Mouse (Mus musculus) embryonic facial prominence, embryonic 15.5 days (tissue): Measurements from ENCODE around the gene Atp6v1g2. TPM values are rescaled to one million over a fixed set of nuclear protein-coding genes. Genes with fewer than 3 reads are reported as not detected.
A peak's percentile ranks its signal among the peaks of the same experiment; 100 is the strongest.
"Not testable (repeated sequence)": the region's sequence is repeated elsewhere in the genome, so short reads cannot be mapped to it uniquely, and the experiment has no call there.

Source experiments
- ATAC-seq: fragments of 200-750 bp; cut with Nextera tagmentation; 2 replicates; pipeline ENCODE4 v1.8.0; 2017; ENCODE audit warnings: low read depth, moderate TSS enrichment; ENCODE audit not compliant: insufficient number of reproducible peaks, low FRiP score, low TSS enrichment
- H3K27ac ChIP-seq: fragments of 300-500 bp; sonication (generic); replicated peaks from 2 replicates; pipeline ENCODE4 v1.5.1; 2015; ENCODE audit warnings: mild to moderate bottlenecking, inconsistent platforms
- H3K27me3 ChIP-seq: fragments of 300-500 bp; sonication (generic); 2 replicates; pipeline ENCODE4 v1.6.1; 2015; ENCODE audit warnings: inconsistent platforms
- H3K36me3 ChIP-seq: fragments of 300-500 bp; sonication (generic); 2 replicates; pipeline ENCODE4 v1.6.1; 2015; ENCODE audit warnings: mild to moderate bottlenecking, inconsistent platforms
- H3K4me1 ChIP-seq: fragments of 300-500 bp; sonication (generic); 2 replicates; pipeline ENCODE4 v1.6.1; 2015; ENCODE audit warnings: inconsistent platforms
- H3K4me2 ChIP-seq: fragments of 300-500 bp; sonication (generic); replicated peaks from 2 replicates; pipeline ENCODE4 v1.6.1; 2015; ENCODE audit warnings: mild to moderate bottlenecking, inconsistent platforms
- H3K4me3 ChIP-seq: fragments of 300-500 bp; sonication (generic); replicated peaks from 2 replicates; pipeline ENCODE4 v1.5.1; 2015; ENCODE audit warnings: mild to moderate bottlenecking, inconsistent platforms
- H3K9ac ChIP-seq: fragments of 300-500 bp; sonication (generic); 2 replicates; pipeline ENCODE4 v1.6.1; 2015; ENCODE audit warnings: inconsistent platforms
- H3K9me3 ChIP-seq: fragments of 300-500 bp; sonication (generic); replicated peaks from 2 replicates; pipeline ENCODE4 v1.6.1; 2016; ENCODE audit warnings: inconsistent platforms
- WGBS: fragments of 180-500 bp; shearing (Covaris S2); methylation state at CpG from one replicate; pipeline ENCODE4 v1.1.7; 2015; 5-methylcytosine and 5-hydroxymethylcytosine counted together
- polyA plus RNA-seq: library from polyadenylated mRNA; unstranded; fragments of >200 nt; fragmentation: Nextera tagmentation; extraction: Ambion mirVana; gene quantifications from 2 replicates; pipeline ENCODE4 v1.2.1, GENCODE M21; 2015

The Atp6v1g2 gene
- polyA plus RNA-seq, 1 experiment from 2014 or later: 4.4 TPM

- no peak overlapping the region for H3K27ac ChIP-seq
- ATAC-seq: no peak
These were observed 6.9 kb upstream of the Atp6v1g2 start for GRCm38 (mm10) chr17:35226561-35227046.

GRCm38 (mm10) chr17:35231022-35231421 is 2.4 kb upstream of the Atp6v1g2 start:
- peaks cover 35% of the 10 kb centered on the region for H3K4me1 ChIP-seq
- H3K9ac ChIP-seq: peak overlapping the region; percentile 21; the same call in 1 of the 2 replicates
- H3K9me3 ChIP-seq: no peaks in the 10 kb centered on the region
- peaks cover 40% of the 10 kb centered on the region for H3K36me3 ChIP-seq
- no peak overlapping the region for H3K4me3 ChIP-seq
- WGBS: 93% methylated on average over 10 of the region's 10 CpGs
- H3K27me3 ChIP-seq: no peaks in the 10 kb centered on the region
- no peak for ATAC-seq
- no peak overlapping the region for H3K4me2 ChIP-seq
- H3K27ac ChIP-seq: no peak overlapping the region

More at GRCm38 (mm10) chr17:35226561-35227046, 6.9 kb upstream of the Atp6v1g2 start:
- WGBS: 83% methylated on average over 14 of the region's 14 CpGs
- H3K9ac ChIP-seq: no peak overlapping the region
- peaks cover 54% of the 10 kb centered on the region for H3K36me3 ChIP-seq
- H3K4me1 ChIP-seq: peaks cover under 1% of the 10 kb centered on the region; the same call in 1 of the 2 replicates
- H3K4me3 ChIP-seq: no peak overlapping the region
- H3K9me3 ChIP-seq: no peaks in the 10 kb centered on the region
- no peaks in the 10 kb centered on the region for H3K27me3 ChIP-seq
- H3K4me2 ChIP-seq: no peak overlapping the region

GRCm38 (mm10) chr17:35232043-35232442 is 1.4 kb upstream of the Atp6v1g2 start:
- no peak overlapping the region for H3K27ac ChIP-seq
- no peaks in the 10 kb centered on the region for H3K27me3 ChIP-seq
- peaks cover 37% of the 10 kb centered on the region for H3K36me3 ChIP-seq
- ATAC-seq: no peak
- 11% methylated on average over 12 of the region's 12 CpGs for WGBS
- H3K9ac ChIP-seq: no peak overlapping the region; the same call in 1 of the 2 replicates
- H3K4me2 ChIP-seq: no peak overlapping the region; the same call in 1 of the 2 replicates
- H3K9me3 ChIP-seq: no peaks in the 10 kb centered on the region
- peaks cover 42% of the 10 kb centered on the region for H3K4me1 ChIP-seq
- H3K4me3 ChIP-seq: no peak overlapping the region

GRCm38 (mm10) chr17:35232659-35233058 is 801 bp upstream of the Atp6v1g2 start:
- peaks cover 42% of the 10 kb centered on the region for H3K4me1 ChIP-seq
- H3K27me3 ChIP-seq: no peaks in the 10 kb centered on the region
- peaks cover 34% of the 10 kb centered on the region for H3K36me3 ChIP-seq
- no peak overlapping the region for H3K4me3 ChIP-seq
- no peak for ATAC-seq
- H3K9me3 ChIP-seq: no peaks in the 10 kb centered on the region
- 76% methylated on average over 5 of the region's 5 CpGs for WGBS
- no peak overlapping the region for H3K4me2 ChIP-seq
- peak overlapping the region; percentile 95 for H3K27ac ChIP-seq
- H3K9ac ChIP-seq: no peak overlapping the region

GRCm38 (mm10) chr17:35234090-35234489 is 630 bp downstream of the Atp6v1g2 start:
- H3K36me3 ChIP-seq: peaks cover 23% of the 10 kb centered on the region
- ATAC-seq, H3K27me3 ChIP-seq, H3K9me3 ChIP-seq, H3K9ac ChIP-seq: not testable (repeated sequence)
- H3K4me2 ChIP-seq: peak overlapping the region; percentile 86
- peak overlapping the region; percentile 95; the same call in 1 of the 2 replicates for H3K27ac ChIP-seq
- H3K4me3 ChIP-seq: peak overlapping the region; percentile 57; the same call in 1 of the 2 replicates
- 81% methylated on average over 7 of the region's 7 CpGs for WGBS
- H3K4me1 ChIP-seq: peaks cover 42% of the 10 kb centered on the region

- Histone ChIP-seq H3K27ac (peak overlapping the region; percentile 95), H3K4me2 (peak overlapping the region; percentile 86), H3K9ac (peak overlapping the region; percentile 76), H3K36me3 (peaks cover 15% of the 10 kb centered on the region; the same call in 1 of the 2 replicates), H3K4me1 (peaks cover 42% of the 10 kb centered on the region), H3K9me3 (no peaks in the 10 kb centered on the region), H3K4me3 (peak overlapping the region; percentile 57), H3K27me3 (no peaks in the 10 kb centered on the region)
- 10% methylated on average over 31 of the region's 31 CpGs for WGBS
- ATAC-seq: no peak
These were observed 1.4 kb downstream of the Atp6v1g2 start for GRCm38 (mm10) chr17:35234903-35235302.

GRCm38 (mm10) chr17:35235614-35236389 is 2.3 kb downstream of the Atp6v1g2 start, which contains the start of gene Nfkbil1:
Nfkbil1 (minus strand) TSS chr17:35235792.
- H3K27ac ChIP-seq: peak within 1 kb of the TSS; percentile 95
- peak; percentile 87 for ATAC-seq
- H3K4me1 ChIP-seq: peaks cover 50% of the 10 kb centered on the region
- H3K9me3 ChIP-seq: no peaks in the 10 kb centered on the region
- WGBS: 0% methylated on average over 35 of the region's 35 CpGs
- H3K4me2 ChIP-seq: peak within 1 kb of the TSS; percentile 86
- H3K27me3 ChIP-seq: no peaks in the 10 kb centered on the region
- H3K36me3 ChIP-seq: peaks cover 9% of the 10 kb centered on the region; the same call in 1 of the 2 replicates
- H3K4me3 ChIP-seq: peak within 1 kb of the TSS; percentile 57
- H3K9ac ChIP-seq: peak within 1 kb of the TSS; percentile 76

GRCm38 (mm10) chr17:35236390-35236746 is 2.9 kb downstream of the Atp6v1g2 start:
- H3K4me1 ChIP-seq: peaks cover 52% of the 10 kb centered on the region
- H3K9ac ChIP-seq: peak overlapping the region; percentile 76; the same call in 1 of the 2 replicates
- H3K36me3 ChIP-seq: 0 out of 2 replicates have a peak, but pooled peaks cover 3% of the 10 kb centered on the region
- H3K4me2 ChIP-seq: peak overlapping the region; percentile 86
- peak; percentile 64 for ATAC-seq
- under 1% methylated on average over 18 of the region's 18 CpGs for WGBS
- H3K27ac ChIP-seq: peak overlapping the region; percentile 95
- no peaks in the 10 kb centered on the region for H3K9me3 ChIP-seq
- H3K4me3 ChIP-seq: peak overlapping the region; percentile 57
- H3K27me3 ChIP-seq: no peaks in the 10 kb centered on the region

- Histone ChIP-seq H3K27ac (no peak overlapping the region), H3K36me3 (0 out of 2 replicates have a peak, but pooled peaks cover 3% of the 10 kb centered on the region), H3K4me2 (no peak overlapping the region), H3K4me1 (peaks cover 47% of the 10 kb centered on the region), H3K4me3 (no peak overlapping the region), H3K27me3 (no peaks in the 10 kb centered on the region), H3K9ac (no peak overlapping the region), H3K9me3 (no peaks in the 10 kb centered on the region)
- WGBS: 84% methylated on average over 9 of the region's 9 CpGs
- no peak for ATAC-seq
These were observed 3.5 kb downstream of the Atp6v1g2 start for GRCm38 (mm10) chr17:35236996-35237395.

GRCm38 (mm10) chr17:35237504-35237903 is 4.0 kb downstream of the Atp6v1g2 start:
- H3K4me3 ChIP-seq: no peak overlapping the region
- no peak for ATAC-seq
- no peak overlapping the region for H3K4me2 ChIP-seq
- H3K9me3 ChIP-seq: no peaks in the 10 kb centered on the region
- 0 out of 2 replicates have a peak, but pooled peaks cover 3% of the 10 kb centered on the region for H3K36me3 ChIP-seq
- H3K9ac ChIP-seq: no peak overlapping the region
- 79% methylated on average over 12 of the region's 12 CpGs for whole genome bisulfite sequencing
- peaks cover 42% of the 10 kb centered on the region for H3K4me1 ChIP-seq
- no peak overlapping the region for H3K27ac ChIP-seq
- no peaks in the 10 kb centered on the region for H3K27me3 ChIP-seq

GRCm38 (mm10) chr17:35239700-35240099 is 6.2 kb downstream of the Atp6v1g2 start:
- no peak overlapping the region for H3K9ac ChIP-seq
- H3K4me1 ChIP-seq: peaks cover 37% of the 10 kb centered on the region
- no peak overlapping the region for H3K4me3 ChIP-seq
- no peaks in the 10 kb centered on the region for H3K9me3 ChIP-seq
- H3K36me3 ChIP-seq: peaks cover 15% of the 10 kb centered on the region
- no peak overlapping the region for H3K27ac ChIP-seq
- 80% methylated on average over 5 of the region's 5 CpGs for WGBS
- no peak for ATAC-seq
- no peaks in the 10 kb centered on the region for H3K27me3 ChIP-seq
- no peak overlapping the region for H3K4me2 ChIP-seq
